Mouse (Mus musculus): ENCODE results near the gene Myo6. TPM values are rescaled to one million over a fixed set of nuclear protein-coding genes. Genes with fewer than 3 reads are reported as not detected.

The Myo6 gene
- polyA plus RNA-seq, 1 experiment from 2014 or later, result 32.2 TPM

DNA sequence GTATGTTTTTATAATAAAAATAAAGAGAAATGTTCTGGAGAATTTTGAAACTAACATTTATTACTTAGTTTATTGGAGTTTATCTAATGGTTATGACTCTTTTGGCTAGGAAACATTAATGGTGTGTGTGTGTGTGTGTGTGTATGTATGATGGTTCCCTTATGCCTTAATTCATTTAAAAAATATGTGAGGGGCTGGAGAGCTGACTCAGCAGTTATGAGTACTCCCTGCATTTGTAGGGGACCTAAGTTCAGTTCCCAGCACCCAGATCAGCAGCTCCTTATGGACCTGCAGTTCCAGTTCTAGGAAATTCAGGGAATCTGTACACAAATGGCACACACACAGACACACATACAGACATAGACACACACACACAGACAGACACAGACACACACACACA is 6.4 kb downstream of the Myo6 start:
- no peaks in the 10 kb centered on the region for H3K27me3 ChIP-seq (ENCODE audit: insufficient read depth, low read length)
- H3K4me3 ChIP-seq (ENCODE audit: low read depth, low read length), result no peak overlapping the region
- no peak overlapping the region for H3K27ac ChIP-seq (ENCODE audit: low read depth)
- H3K9me3 ChIP-seq (ENCODE audit: low read depth, low read length), result no peaks in the 10 kb centered on the region
- H3K9ac ChIP-seq, result no peak overlapping the region
- no peaks in the 10 kb centered on the region for H3K36me3 ChIP-seq (ENCODE audit: insufficient read depth)
- no peak for TF ChIP-seq CTCF (IDR thresholded peaks at IDR 0.05; ENCODE audit: low read depth)
- H3K4me1 ChIP-seq (ENCODE audit: insufficient read depth), result no peaks in the 10 kb centered on the region
- DNase-seq (no peak), ATAC-seq (ENCODE audit: insufficient read depth) (no peak)
- no peak overlapping the region for H3K4me2 ChIP-seq

DNA sequence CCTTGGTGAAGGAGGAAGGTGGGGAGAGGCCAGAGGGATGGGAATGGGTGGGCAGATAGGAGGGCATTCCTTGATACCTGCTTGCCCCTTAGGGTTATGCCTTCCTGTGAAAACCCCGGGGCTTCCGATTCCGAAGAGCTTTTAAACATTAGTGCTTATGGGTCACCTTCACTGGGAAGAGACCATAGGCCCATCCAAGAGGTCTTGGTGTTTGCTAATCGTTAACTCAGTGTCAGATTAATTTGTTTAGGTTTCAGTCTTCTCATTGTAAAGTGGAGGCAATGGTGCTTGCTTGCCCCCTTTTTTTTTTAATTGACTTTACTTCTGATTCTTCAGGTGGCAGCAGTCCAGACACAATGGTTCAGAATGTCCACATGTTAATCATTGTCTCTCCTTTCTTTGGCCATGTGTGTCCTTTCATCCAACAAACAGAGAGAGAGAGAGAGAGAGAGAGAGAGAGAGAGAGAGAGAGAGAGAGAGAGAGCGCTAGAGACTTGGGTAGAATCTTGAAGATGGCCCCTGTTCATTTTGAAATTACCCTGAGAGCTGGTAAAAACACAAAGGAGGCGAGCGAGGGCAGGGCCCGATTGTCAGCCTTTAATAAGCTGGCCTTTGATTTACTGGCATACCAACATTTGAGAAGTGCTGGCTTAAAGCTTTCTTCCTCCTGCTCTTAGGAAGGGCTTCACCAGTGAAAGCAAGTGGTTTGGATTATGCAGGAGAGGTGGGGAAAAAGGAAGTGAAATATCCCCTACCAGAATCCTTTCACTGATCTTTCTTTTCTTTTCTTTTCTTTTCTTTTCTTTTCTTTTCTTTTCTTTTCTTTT is 7.8 kb downstream of the Myo6 start:
- Histone ChIP-seq H3K36me3 (ENCODE audit: insufficient read depth) (no peaks in the 10 kb centered on the region), H3K4me1 (ENCODE audit: insufficient read depth) (no peaks in the 10 kb centered on the region), H3K27ac (ENCODE audit: low read depth) (no peak overlapping the region), H3K9ac (no peak overlapping the region), H3K4me3 (ENCODE audit: low read depth, low read length) (no peak overlapping the region), H3K4me2 (no peak overlapping the region), H3K27me3 (ENCODE audit: insufficient read depth, low read length) (no peaks in the 10 kb centered on the region), H3K9me3 (ENCODE audit: low read depth, low read length) (no peaks in the 10 kb centered on the region)
- no peak for ATAC-seq (ENCODE audit: insufficient read depth)
- no peak for TF ChIP-seq CTCF (IDR thresholded peaks at IDR 0.05; ENCODE audit: low read depth)
- 69% methylated on average over 8 of the region's 8 CpGs for WGBS
- no peak for DNase-seq

DNA sequence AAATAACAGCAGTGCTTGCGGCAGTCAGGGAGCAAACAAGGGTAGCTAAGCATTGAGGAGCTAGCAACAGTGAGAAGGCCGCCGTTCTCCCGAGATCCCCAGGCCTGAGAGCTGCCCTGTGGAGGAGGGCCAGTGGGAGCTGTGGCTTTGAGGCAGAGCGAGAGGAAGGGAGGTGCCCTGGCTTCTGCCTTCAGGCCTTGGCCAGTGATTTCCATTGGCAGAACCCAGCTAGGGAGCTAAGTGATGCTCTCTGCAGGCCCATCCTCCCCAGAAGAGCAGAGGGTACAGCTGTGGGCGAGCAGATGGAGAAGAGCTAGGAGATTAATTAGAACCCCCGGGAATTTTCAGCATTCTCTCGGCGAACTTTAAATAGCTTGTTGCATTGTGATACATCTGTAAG is 8.8 kb downstream of the Myo6 start:
- H3K27ac ChIP-seq (ENCODE audit: low read depth), result no peak overlapping the region
- no peaks in the 10 kb centered on the region for H3K9me3 ChIP-seq (ENCODE audit: low read depth, low read length)
- no peaks in the 10 kb centered on the region for H3K4me1 ChIP-seq (ENCODE audit: insufficient read depth)
- 53% methylated on average over 9 of the region's 9 CpGs for WGBS
- no peak overlapping the region for H3K4me2 ChIP-seq
- DNase-seq (no peak), ATAC-seq (ENCODE audit: insufficient read depth) (no peak)
- no peak for TF ChIP-seq CTCF (IDR thresholded peaks at IDR 0.05; ENCODE audit: low read depth)
- no peak overlapping the region for H3K4me3 ChIP-seq (ENCODE audit: low read depth, low read length)
- H3K27me3 ChIP-seq (ENCODE audit: insufficient read depth, low read length), result no peaks in the 10 kb centered on the region
- H3K9ac ChIP-seq, result no peak overlapping the region
- H3K36me3 ChIP-seq (ENCODE audit: insufficient read depth), result no peaks in the 10 kb centered on the region

DNA sequence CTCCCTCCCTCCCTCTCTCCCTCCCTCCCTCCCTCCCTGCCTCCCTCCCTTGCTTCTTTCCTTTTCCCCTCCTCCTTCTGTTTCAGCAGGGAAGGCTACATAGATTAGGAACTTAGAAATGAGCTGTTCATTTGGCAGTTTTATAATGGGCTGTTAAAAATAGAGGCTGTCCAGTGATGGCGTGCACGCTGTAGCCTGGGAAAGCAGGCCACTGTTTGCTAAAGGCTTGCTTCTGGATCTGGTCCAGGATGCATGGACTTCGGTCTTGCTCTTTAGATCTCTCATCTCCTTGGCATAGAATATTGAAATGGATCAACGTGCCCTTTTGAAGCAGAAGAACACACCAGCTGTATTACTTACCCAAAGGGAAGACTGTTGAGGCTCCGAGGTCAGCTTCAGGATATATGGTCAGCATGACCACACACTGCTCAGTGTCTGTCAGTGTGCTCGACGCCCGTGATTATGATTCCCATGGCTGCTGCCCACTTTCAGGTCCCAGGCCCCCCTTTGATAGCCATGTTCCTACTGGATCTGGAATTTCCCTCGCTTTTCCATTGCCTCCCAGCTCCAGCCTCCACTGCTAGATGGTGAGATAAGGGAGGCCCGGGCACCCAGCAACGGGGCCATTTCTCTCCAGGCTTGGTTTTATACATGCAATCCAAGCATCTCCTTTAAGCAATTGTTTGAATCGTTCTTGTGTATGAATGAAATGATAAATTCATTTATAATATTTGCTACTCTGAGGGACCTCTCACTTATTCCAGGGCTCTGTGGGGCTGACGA is 12.1 kb downstream of the Myo6 start:
- Histone ChIP-seq H3K9me3 (ENCODE audit: low read depth, low read length) (no peaks in the 10 kb centered on the region), H3K4me2 (0 out of 2 replicates have a peak overlapping the region, but pooled peaks have one; percentile 23), H3K4me3 (ENCODE audit: low read depth, low read length) (no peak overlapping the region), H3K27ac (ENCODE audit: low read depth) (peak overlapping the region; percentile 83), H3K36me3 (ENCODE audit: insufficient read depth) (no peaks in the 10 kb centered on the region), H3K4me1 (ENCODE audit: insufficient read depth) (no peaks in the 10 kb centered on the region), H3K27me3 (ENCODE audit: insufficient read depth, low read length) (no peaks in the 10 kb centered on the region), H3K9ac (no peak overlapping the region)
- WGBS, result 36% methylated on average over 13 of the region's 13 CpGs
- TF ChIP-seq CTCF (IDR thresholded peaks at IDR 0.05; ENCODE audit: low read depth), result no peak
- DNase-seq (peak; percentile 93), ATAC-seq (ENCODE audit: insufficient read depth) (peak; percentile 88)

DNA sequence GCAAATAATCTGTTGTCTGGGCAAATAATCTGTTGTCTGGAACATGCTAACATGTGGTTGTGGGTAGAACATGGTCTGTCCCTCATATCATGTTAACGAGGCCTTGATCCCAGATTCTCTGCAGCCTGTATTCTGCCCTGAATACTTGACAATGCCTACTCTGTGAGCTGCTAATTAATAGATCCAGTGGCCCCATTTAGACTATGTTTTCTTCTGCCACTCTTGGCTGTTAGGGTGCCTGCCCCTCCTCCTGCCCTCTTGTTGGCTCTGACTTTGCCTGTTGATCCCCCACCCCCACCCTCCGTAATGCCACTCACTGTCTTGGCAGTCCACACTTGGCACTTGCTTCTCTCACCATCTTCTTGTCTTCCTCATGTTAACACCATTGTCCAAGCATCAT is 13.8 kb downstream of the Myo6 start:
- H3K9ac ChIP-seq, result no peak overlapping the region
- WGBS, result 85% methylated on average over 2 of the region's 2 CpGs
- no peaks in the 10 kb centered on the region for H3K27me3 ChIP-seq (ENCODE audit: insufficient read depth, low read length)
- no peak overlapping the region for H3K4me3 ChIP-seq (ENCODE audit: low read depth, low read length)
- DNase-seq (no peak), ATAC-seq (ENCODE audit: insufficient read depth) (no peak)
- H3K9me3 ChIP-seq (ENCODE audit: low read depth, low read length), result no peaks in the 10 kb centered on the region
- H3K4me1 ChIP-seq (ENCODE audit: insufficient read depth), result no peaks in the 10 kb centered on the region
- H3K27ac ChIP-seq (ENCODE audit: low read depth), result no peak overlapping the region
- no peak overlapping the region for H3K4me2 ChIP-seq
- TF ChIP-seq CTCF (IDR thresholded peaks at IDR 0.05; ENCODE audit: low read depth), result no peak
- no peaks in the 10 kb centered on the region for H3K36me3 ChIP-seq (ENCODE audit: insufficient read depth)

DNA sequence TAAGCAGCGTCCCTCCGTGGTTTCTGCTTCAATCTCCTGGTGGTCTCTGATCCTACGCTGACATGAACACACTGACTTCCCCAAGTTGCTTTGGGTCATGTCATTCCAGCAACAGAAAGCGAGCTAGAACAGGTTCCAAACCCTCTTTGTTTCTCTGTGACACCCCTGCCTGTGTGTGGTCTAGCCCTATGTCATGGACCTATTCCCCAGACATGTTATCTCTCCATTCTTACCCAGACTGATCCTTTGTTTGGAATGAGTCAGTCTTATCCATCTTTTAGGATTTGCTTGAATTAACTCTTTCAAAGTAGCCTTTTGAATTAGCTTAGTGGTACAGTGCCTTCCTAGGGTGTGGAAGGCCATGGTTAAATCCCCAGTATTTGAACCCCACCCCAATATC is 14.9 kb downstream of the Myo6 start:
- H3K4me3 ChIP-seq (ENCODE audit: low read depth, low read length), result no peak overlapping the region
- no peak for TF ChIP-seq CTCF (IDR thresholded peaks at IDR 0.05; ENCODE audit: low read depth)
- H3K27ac ChIP-seq (ENCODE audit: low read depth), result no peak overlapping the region
- H3K36me3 ChIP-seq (ENCODE audit: insufficient read depth), result no peaks in the 10 kb centered on the region
- H3K27me3 ChIP-seq (ENCODE audit: insufficient read depth, low read length), result no peaks in the 10 kb centered on the region
- no peak overlapping the region for H3K9ac ChIP-seq
- DNase-seq (no peak), ATAC-seq (ENCODE audit: insufficient read depth) (no peak)
- H3K9me3 ChIP-seq (ENCODE audit: low read depth, low read length), result no peaks in the 10 kb centered on the region
- no peaks in the 10 kb centered on the region for H3K4me1 ChIP-seq (ENCODE audit: insufficient read depth)
- WGBS, result 53% methylated on average over 4 of the region's 4 CpGs
- H3K4me2 ChIP-seq, result no peak overlapping the region

DNA sequence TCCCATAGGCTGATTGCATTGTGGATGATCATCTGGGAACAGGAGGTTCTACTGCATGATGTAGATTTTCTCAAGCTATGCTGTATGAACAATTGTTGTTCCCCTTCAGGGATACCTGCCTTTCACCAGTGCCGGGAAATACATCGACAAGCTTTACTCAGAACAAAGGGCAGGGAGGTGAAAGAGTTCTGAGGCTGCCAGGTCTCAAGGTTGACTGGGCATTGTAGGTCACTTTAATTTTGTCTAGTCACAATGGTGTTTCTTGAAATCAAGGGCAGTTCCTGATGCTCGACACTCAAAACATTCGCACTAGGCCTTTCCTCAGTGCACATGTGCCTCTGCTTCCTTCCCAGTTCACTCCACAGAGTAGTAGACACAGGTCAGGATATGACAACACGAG is 15.9 kb downstream of the Myo6 start:
- Histone ChIP-seq H3K4me1 (ENCODE audit: insufficient read depth) (no peaks in the 10 kb centered on the region), H3K27me3 (ENCODE audit: insufficient read depth, low read length) (no peaks in the 10 kb centered on the region), H3K36me3 (ENCODE audit: insufficient read depth) (no peaks in the 10 kb centered on the region), H3K4me3 (ENCODE audit: low read depth, low read length) (no peak overlapping the region), H3K9ac (no peak overlapping the region), H3K9me3 (ENCODE audit: low read depth, low read length) (no peaks in the 10 kb centered on the region), H3K4me2 (no peak overlapping the region), H3K27ac (ENCODE audit: low read depth) (no peak overlapping the region)
- no peak for TF ChIP-seq CTCF (IDR thresholded peaks at IDR 0.05; ENCODE audit: low read depth)
- no peak for DNase-seq
- WGBS, result 87% methylated on average over 5 of the region's 5 CpGs
- ATAC-seq (ENCODE audit: insufficient read depth), result no peak
